In genomic region chr14:56776571-56777238, GRCm38 (mm10) we compare ENCODE assay signal across 8 mouse cellular contexts. TPM values are rescaled to one million over a fixed set of nuclear protein-coding genes. Genes with fewer than 3 reads are reported as not detected.
DNase-seq lines count a peak whose midpoint lies in the region; ATAC-seq and TF ChIP-seq lines count a peak whose summit lies in the region.

No protein-coding gene starts in this region.

- H3K4me1 ChIP-seq in heart, embryonic 14.5 days (ENCODE audit: control insufficient read depth in 2 of 2, insufficient read depth in 2 of 2, low read length in 2 of 2) = peaks cover 2 to 21% of the 10 kb centered on the region in 2 experiments; a peak in 3 of 4 replicates
- H3K4me1 ChIP-seq in G1E (ENCODE audit: insufficient read depth, low read depth, low read length) = peaks cover 36% of the 10 kb centered on the region
- peaks cover 26% of the 10 kb centered on the region for H3K4me1 ChIP-seq in forebrain, embryonic 16.5 days (replicated peaks; ENCODE audit: control insufficient read depth, insufficient read depth, low read length)
- peaks cover 26% of the 10 kb centered on the region for H3K4me1 ChIP-seq in liver, postnatal 0 days (ENCODE audit: insufficient read depth)

- WGBS in heart, embryonic 14.5 days = 26% methylated on average over 11 of the region's 11 CpGs
- WGBS in forebrain, embryonic 16.5 days = 22% methylated on average over 11 of the region's 11 CpGs
- WGBS in liver, postnatal 0 days (ENCODE audit: insufficient replicate concordance) = 17% methylated on average over 11 of the region's 11 CpGs

- TF ChIP-seq CTCF in G1E (IDR thresholded peaks at IDR 0.05; ENCODE audit: low read depth, low read length) = no peak
- peak; percentile 26; the same call in 1 of the 2 replicates for TF ChIP-seq CTCF in liver, postnatal 0 days (IDR thresholded peaks at IDR 0.05; ENCODE audit: low read depth)

- ATAC-seq in heart, embryonic 14.5 days (ENCODE audit: insufficient number of reproducible peaks, insufficient read depth, low FRiP score, low read depth) = no peak
- ATAC-seq in G1E (ENCODE audit: extremely low read depth, insufficient number of reproducible peaks, low FRiP score, poor library complexity, severe bottlenecking) = no peak
- no peak for ATAC-seq in forebrain, embryonic 16.5 days
- no peak for ATAC-seq in liver, postnatal 0 days

- no peak for TF ChIP-seq EP300 in liver, postnatal 0 days (IDR thresholded peaks at IDR 0.05; ENCODE audit: low read depth)

- intact Hi-C loops in heart, postnatal 10 days (cut with DNase I) = no loop called here

- no peaks in the 10 kb centered on the region for H3K27me3 ChIP-seq in heart, embryonic 14.5 days (ENCODE audit: control insufficient read depth, insufficient read depth, low read length)
- H3K27me3 ChIP-seq in G1E (ENCODE audit: insufficient read depth, low read length) = no peaks in the 10 kb centered on the region
- no peaks in the 10 kb centered on the region for H3K27me3 ChIP-seq in forebrain, embryonic 16.5 days (replicated peaks; ENCODE audit: control insufficient read depth, insufficient read depth, low read length)
- H3K27me3 ChIP-seq in liver, postnatal 0 days (ENCODE audit: insufficient read depth, low read length) = no peaks in the 10 kb centered on the region

- peak overlapping the region; percentile 92 for H3K9ac ChIP-seq in heart, embryonic 14.5 days (ENCODE audit: low read length)
- H3K9ac ChIP-seq in forebrain, embryonic 16.5 days (replicated peaks; ENCODE audit: low read depth, low read length) = peak overlapping the region; percentile 90
- H3K9ac ChIP-seq in liver, postnatal 0 days (replicated peaks) = peak overlapping the region; percentile 87

- DNase-seq in heart, postnatal 10 days = no peak
- DNase-seq in G1E (ENCODE audit: low spot score) = no peak
- DNase-seq in liver, postnatal 0 days = peak; percentile 20
- peak; percentile 51 for DNase-seq in thymus, postnatal 25 days
- DNase-seq in urinary bladder, postnatal 25 days (ENCODE audit: low spot score) = no peak
- DNase-seq in adrenal gland, postnatal 4 days (ENCODE audit: low spot score in 2 of 2) = no peak

- peak overlapping the region; percentile 97 to 99 for H3K4me3 ChIP-seq in heart, embryonic 14.5 days (ENCODE audit: control insufficient read depth in 1 of 2, insufficient read depth in 1 of 2, low read depth in 1 of 2, low read length in 2 of 2)
- peak overlapping the region; percentile 96 for H3K4me3 ChIP-seq in G1E (ENCODE audit: low read depth, low read length)
- H3K4me3 ChIP-seq in forebrain, embryonic 16.5 days (replicated peaks; ENCODE audit: low read length) = peak overlapping the region; percentile 73
- H3K4me3 ChIP-seq in liver, postnatal 0 days (ENCODE audit: low read depth, low read length) = peak overlapping the region; percentile 72

- H3K36me3 ChIP-seq in heart, embryonic 14.5 days (ENCODE audit: control insufficient read depth, insufficient read depth, low read length) = peaks cover 7% of the 10 kb centered on the region
- H3K36me3 ChIP-seq in G1E (replicated peaks) = peaks cover 30% of the 10 kb centered on the region
- H3K36me3 ChIP-seq in forebrain, embryonic 16.5 days (ENCODE audit: control insufficient read depth, insufficient read depth) = 0 out of 2 replicates have a peak, but pooled peaks cover under 1% of the 10 kb centered on the region
- peaks cover 6% of the 10 kb centered on the region for H3K36me3 ChIP-seq in liver, postnatal 0 days (replicated peaks; ENCODE audit: insufficient read depth, low read length)

- H3K4me2 ChIP-seq in heart, embryonic 14.5 days (ENCODE audit: low read length) = peak overlapping the region; percentile 69
- peak overlapping the region; percentile 77 for H3K4me2 ChIP-seq in forebrain, embryonic 16.5 days (ENCODE audit: low read length)
- peak overlapping the region; percentile 94 for H3K4me2 ChIP-seq in liver, postnatal 0 days (ENCODE audit: low read depth, low read length)

- no peaks in the 10 kb centered on the region for H3K9me3 ChIP-seq in heart, embryonic 14.5 days (ENCODE audit: control insufficient read depth, low read length)
- no peaks in the 10 kb centered on the region for H3K9me3 ChIP-seq in G1E (replicated peaks)
- H3K9me3 ChIP-seq in forebrain, embryonic 16.5 days (ENCODE audit: control insufficient read depth, low read length) = no peaks in the 10 kb centered on the region
- H3K9me3 ChIP-seq in liver, postnatal 0 days (ENCODE audit: low read length) = no peaks in the 10 kb centered on the region

- H3K27ac ChIP-seq in heart, embryonic 14.5 days (replicated peaks in 1 of 2; ENCODE audit: control insufficient read depth in 1 of 2, insufficient read depth in 1 of 2, low read depth in 2 of 2, low read length in 2 of 2) = no peak overlapping the region
- no peak overlapping the region for H3K27ac ChIP-seq in forebrain, embryonic 16.5 days (ENCODE audit: low read length)
- H3K27ac ChIP-seq in liver, postnatal 0 days (ENCODE audit: low read depth) = peak overlapping the region; percentile 88; the same call in 1 of the 2 replicates

RNA-seq across cellular contexts. Expression of gene Pspc1, which starts 1.4 kb away (rescaled TPM):
- 27.7 and 30.0 TPM in 2 replicates for polyA plus RNA-seq in heart, embryonic 14.5 days (2014; fragmentation: Nextera tagmentation; extraction: Ambion mirVana)
- 10 to 100 TPM; 24.5 to 27.9 TPM for total RNA-seq in heart, postnatal 10 days (2021)
- total RNA-seq in G1E (2014; fragmentation: Nextera tagmentation) (87.9 and 104 TPM in 2 replicates), G1E (2017) (49.7 and 67.7 TPM in 2 replicates)
- polyA plus RNA-seq in G1E (2012) = 10.4 and 11.5 TPM in 2 replicates
- 36.7 and 48.5 TPM in 2 replicates for polyA plus RNA-seq in forebrain, embryonic 16.5 days (2015; fragmentation: Nextera tagmentation; extraction: Ambion mirVana)
- 6.4 and 7.8 TPM in 2 replicates for polyA plus RNA-seq in liver, postnatal 0 days (2015; fragmentation: Nextera tagmentation; extraction: Ambion mirVana)
- 10 to 100 TPM; 37.0 to 45.0 TPM for total RNA-seq in adrenal gland, postnatal 4 days (2021)

RNA-seq across cellular contexts. Expression of gene Zmym5, which starts 34.8 kb away (rescaled TPM):
- 14.3 and 16.4 TPM in 2 replicates for polyA plus RNA-seq in heart, embryonic 14.5 days (2014; fragmentation: Nextera tagmentation; extraction: Ambion mirVana)
- 10 to 100 TPM; 23.8 to 26.5 TPM for total RNA-seq in heart, postnatal 10 days (2021)
- total RNA-seq in G1E (2014; fragmentation: Nextera tagmentation) = 49.9 and 62.6 TPM in 2 replicates
- 27.0 and 28.6 TPM in 2 replicates for total RNA-seq in G1E (2017)
- 1.8 and 2.1 TPM in 2 replicates for polyA plus RNA-seq in G1E (2012)
- polyA plus RNA-seq in forebrain, embryonic 16.5 days (2015; fragmentation: Nextera tagmentation; extraction: Ambion mirVana) = 32.4 and 36.0 TPM in 2 replicates
- polyA plus RNA-seq in liver, postnatal 0 days (2015; fragmentation: Nextera tagmentation; extraction: Ambion mirVana) = 8.4 and 10.2 TPM in 2 replicates
- 10 to 100 TPM; 46.6 to 47.5 TPM for total RNA-seq in adrenal gland, postnatal 4 days (2021)

Comparison
In these comparisons a context has a peak if more than half of its experiments do, and no peak if none do; other contexts are left out.
1. DNase-seq: peak in liver, postnatal 0 days (single experiment) and thymus, postnatal 25 days (single experiment); none in heart, postnatal 10 days (0 of 2), G1E (single experiment), urinary bladder, postnatal 25 days (single experiment) and adrenal gland, postnatal 4 days (0 of 2).
2. Peak in every context shown above with its lines, with median percentiles within 50 percentile points of each other: H3K4me2 ChIP-seq, H3K4me3 ChIP-seq and H3K9ac ChIP-seq.